Mouse (Mus musculus): Measurements from ENCODE around the gene Spcs2. TPM values are rescaled to one million over a fixed set of nuclear protein-coding genes. Genes with fewer than 3 reads are reported as not detected.

Gene Spcs2
- polyA plus RNA-seq, 1 experiment from 2014 or later = 318 TPM

DNA sequence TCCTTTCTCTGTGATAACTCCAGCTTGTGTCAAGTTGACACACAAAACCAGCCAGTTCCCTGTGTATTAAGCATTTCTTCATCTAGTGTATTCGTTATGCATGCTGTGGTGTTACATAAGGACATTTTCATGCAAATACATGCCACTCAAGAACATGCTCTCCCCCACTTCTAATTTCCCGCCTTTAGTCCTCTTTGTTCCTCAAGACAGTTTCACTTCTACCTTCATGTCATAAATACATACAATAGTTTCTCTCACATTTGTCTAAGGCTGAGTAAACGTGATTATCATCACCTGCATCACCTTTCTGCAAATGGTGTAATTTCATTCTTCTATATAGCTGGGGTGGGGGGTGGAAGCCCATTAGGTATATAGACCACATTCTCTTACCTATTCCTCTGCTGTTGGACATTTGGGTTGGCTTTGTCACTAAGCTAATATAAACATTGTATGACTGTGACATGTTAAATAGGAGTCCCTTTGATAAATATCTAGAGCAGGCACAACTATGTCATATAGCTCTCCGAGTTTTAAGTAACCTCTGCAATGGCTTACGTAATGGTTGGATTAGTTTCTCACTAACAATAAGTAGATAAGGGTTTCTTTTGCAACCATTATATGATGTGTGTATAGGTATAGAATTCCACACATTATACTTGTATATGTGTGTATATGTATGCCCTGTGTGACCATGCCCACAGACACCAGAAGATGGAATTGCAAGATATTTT is 30.0 kb downstream of the Spcs2 start:
- H3K4me2 ChIP-seq (replicated peaks; ENCODE audit: low read depth, low read length) = no peak overlapping the region
- WGBS = 70% methylated on average over 5 of the region's 5 CpGs
- no peaks in the 10 kb centered on the region for H3K9me3 ChIP-seq (ENCODE audit: low read length)
- H3K4me3 ChIP-seq (ENCODE audit: low read depth, low read length) = no peak overlapping the region
- no peak for TF ChIP-seq EP300 (IDR thresholded peaks at IDR 0.05)
- no peak for TF ChIP-seq CTCF (IDR thresholded peaks at IDR 0.05)
- no peak for ATAC-seq
- DNase-seq (ENCODE audit: low spot score) = no peak
- no peaks in the 10 kb centered on the region for H3K27me3 ChIP-seq (replicated peaks; ENCODE audit: insufficient read depth, low read length)
- no peak overlapping the region for H3K9ac ChIP-seq (replicated peaks; ENCODE audit: low read depth)
- H3K4me1 ChIP-seq (ENCODE audit: insufficient read depth, low read depth, low read length) = no peaks in the 10 kb centered on the region; the same call in 1 of the 2 replicates
- H3K27ac ChIP-seq (ENCODE audit: low read length) = no peak overlapping the region
- H3K36me3 ChIP-seq (ENCODE audit: insufficient read depth, low read length) = no peaks in the 10 kb centered on the region

DNA sequence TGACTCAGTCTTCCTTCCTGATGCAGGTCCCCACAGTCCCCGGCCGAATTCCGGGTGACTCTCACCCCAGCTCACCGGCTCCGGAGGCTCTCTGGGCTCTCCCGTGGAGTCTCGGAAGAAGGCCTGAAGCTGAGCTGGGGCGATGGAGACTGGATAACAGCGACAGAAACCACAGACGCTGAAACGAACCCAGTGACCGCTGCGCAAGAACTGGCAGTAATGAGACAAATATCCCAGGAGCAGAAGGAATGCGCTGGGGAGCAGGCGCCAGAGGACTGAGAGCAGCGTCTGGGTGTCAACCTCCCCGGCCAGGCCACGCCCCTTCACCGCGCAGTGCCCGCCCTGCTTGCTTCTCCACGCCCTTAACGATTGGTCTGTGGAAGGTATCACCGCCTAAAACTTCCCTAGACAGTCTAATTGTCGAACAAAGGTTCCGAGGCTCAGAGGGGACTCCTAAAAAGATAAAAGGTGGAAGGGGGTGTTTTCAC is 35.1 kb downstream of the Spcs2 start, which contains the start of gene Neu3:
Gene Neu3, minus strand, starts transcription at position 335 of the 488 bp plus-strand sequence.
- peak; percentile 100 for ATAC-seq
- DNase-seq (ENCODE audit: low spot score) = peak; percentile 98
- Histone ChIP-seq H3K4me1 (ENCODE audit: insufficient read depth, low read depth, low read length) (peaks cover 2% of the 10 kb centered on the region; the same call in 1 of the 2 replicates), H3K4me3 (ENCODE audit: low read depth, low read length) (peak within 1 kb of the TSS; percentile 47), H3K9me3 (ENCODE audit: low read length) (no peaks in the 10 kb centered on the region), H3K9ac (replicated peaks; ENCODE audit: low read depth) (peak within 1 kb of the TSS; percentile 40), H3K27ac (ENCODE audit: low read length) (peak within 1 kb of the TSS; percentile 88), H3K27me3 (replicated peaks; ENCODE audit: insufficient read depth, low read length) (no peaks in the 10 kb centered on the region), H3K4me2 (replicated peaks; ENCODE audit: low read depth, low read length) (peak within 1 kb of the TSS; percentile 59), H3K36me3 (ENCODE audit: insufficient read depth, low read length) (no peaks in the 10 kb centered on the region)
- no peak for TF ChIP-seq EP300 (IDR thresholded peaks at IDR 0.05)
- peak; percentile 58 for TF ChIP-seq CTCF (IDR thresholded peaks at IDR 0.05)
- WGBS = 1% methylated on average over 26 of the region's 26 CpGs

DNA sequence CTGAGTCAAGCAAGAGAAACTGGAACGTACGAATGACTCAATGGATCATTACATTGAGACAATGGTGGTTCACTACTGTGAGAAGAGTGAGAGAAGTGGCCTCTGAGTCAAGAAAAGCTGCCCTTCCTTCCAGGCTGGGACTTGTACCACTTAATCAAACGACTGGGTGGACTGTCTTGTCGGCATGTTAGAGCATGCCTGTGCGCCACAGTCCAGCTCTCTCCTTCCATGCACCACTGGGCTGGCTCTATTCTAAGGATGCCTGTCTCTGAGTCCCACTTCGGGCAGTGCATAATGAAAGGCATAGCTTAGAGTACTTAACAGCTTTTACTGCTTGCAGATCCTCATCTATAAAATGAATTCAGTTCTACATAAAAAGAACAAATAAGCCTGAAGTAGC is 37.2 kb downstream of the Spcs2 start:
- DNase-seq (ENCODE audit: low spot score) = no peak
- H3K9me3 ChIP-seq (ENCODE audit: low read length) = no peaks in the 10 kb centered on the region
- H3K36me3 ChIP-seq (ENCODE audit: insufficient read depth, low read length) = no peaks in the 10 kb centered on the region
- H3K27me3 ChIP-seq (replicated peaks; ENCODE audit: insufficient read depth, low read length) = no peaks in the 10 kb centered on the region
- peak overlapping the region; percentile 30; the same call in 1 of the 2 replicates for H3K4me2 ChIP-seq (replicated peaks; ENCODE audit: low read depth, low read length)
- H3K9ac ChIP-seq (replicated peaks; ENCODE audit: low read depth) = no peak overlapping the region
- WGBS = 52% methylated on average over 6 of the region's 6 CpGs
- TF ChIP-seq EP300 (IDR thresholded peaks at IDR 0.05) = no peak
- TF ChIP-seq CTCF (IDR thresholded peaks at IDR 0.05) = no peak
- peaks cover 2% of the 10 kb centered on the region; the same call in 1 of the 2 replicates for H3K4me1 ChIP-seq (ENCODE audit: insufficient read depth, low read depth, low read length)
- ATAC-seq = no peak
- H3K27ac ChIP-seq (ENCODE audit: low read length) = no peak overlapping the region
- H3K4me3 ChIP-seq (ENCODE audit: low read depth, low read length) = 0 out of 2 replicates have a peak overlapping the region, but pooled peaks have one; percentile 12

DNA sequence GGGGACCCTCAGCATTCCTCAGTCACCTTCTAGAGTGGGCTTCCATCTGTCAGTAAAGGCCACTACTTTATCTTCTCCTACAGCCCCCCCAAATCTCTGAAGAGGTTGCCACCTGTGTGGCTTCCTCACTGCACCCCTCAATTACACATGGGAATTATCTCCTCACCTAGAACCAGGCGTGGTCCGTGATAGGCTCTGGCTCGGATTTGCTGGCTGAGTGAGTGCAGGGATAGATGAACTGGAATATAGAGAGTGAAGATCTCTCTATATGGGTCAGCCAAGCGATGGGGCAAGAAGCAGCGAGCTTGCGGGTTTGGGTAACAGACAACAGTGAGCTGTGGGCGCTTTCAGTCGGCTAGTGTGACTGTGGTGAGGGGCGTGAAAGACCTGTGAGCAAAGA is 37.8 kb downstream of the Spcs2 start:
- ATAC-seq (no peak), DNase-seq (ENCODE audit: low spot score) (no peak)
- peaks cover 2% of the 10 kb centered on the region; the same call in 1 of the 2 replicates for H3K4me1 ChIP-seq (ENCODE audit: insufficient read depth, low read depth, low read length)
- 83% methylated on average over 9 of the region's 9 CpGs for WGBS
- H3K36me3 ChIP-seq (ENCODE audit: insufficient read depth, low read length) = no peaks in the 10 kb centered on the region
- no peak for TF ChIP-seq EP300 (IDR thresholded peaks at IDR 0.05)
- no peak for TF ChIP-seq CTCF (IDR thresholded peaks at IDR 0.05)
- no peak overlapping the region for H3K4me3 ChIP-seq (ENCODE audit: low read depth, low read length)
- no peak overlapping the region for H3K9ac ChIP-seq (replicated peaks; ENCODE audit: low read depth)
- no peaks in the 10 kb centered on the region for H3K9me3 ChIP-seq (ENCODE audit: low read length)
- peak overlapping the region; percentile 30 for H3K4me2 ChIP-seq (replicated peaks; ENCODE audit: low read depth, low read length)
- no peaks in the 10 kb centered on the region for H3K27me3 ChIP-seq (replicated peaks; ENCODE audit: insufficient read depth, low read length)
- peak overlapping the region; percentile 57; the same call in 1 of the 2 replicates for H3K27ac ChIP-seq (ENCODE audit: low read length)

DNA sequence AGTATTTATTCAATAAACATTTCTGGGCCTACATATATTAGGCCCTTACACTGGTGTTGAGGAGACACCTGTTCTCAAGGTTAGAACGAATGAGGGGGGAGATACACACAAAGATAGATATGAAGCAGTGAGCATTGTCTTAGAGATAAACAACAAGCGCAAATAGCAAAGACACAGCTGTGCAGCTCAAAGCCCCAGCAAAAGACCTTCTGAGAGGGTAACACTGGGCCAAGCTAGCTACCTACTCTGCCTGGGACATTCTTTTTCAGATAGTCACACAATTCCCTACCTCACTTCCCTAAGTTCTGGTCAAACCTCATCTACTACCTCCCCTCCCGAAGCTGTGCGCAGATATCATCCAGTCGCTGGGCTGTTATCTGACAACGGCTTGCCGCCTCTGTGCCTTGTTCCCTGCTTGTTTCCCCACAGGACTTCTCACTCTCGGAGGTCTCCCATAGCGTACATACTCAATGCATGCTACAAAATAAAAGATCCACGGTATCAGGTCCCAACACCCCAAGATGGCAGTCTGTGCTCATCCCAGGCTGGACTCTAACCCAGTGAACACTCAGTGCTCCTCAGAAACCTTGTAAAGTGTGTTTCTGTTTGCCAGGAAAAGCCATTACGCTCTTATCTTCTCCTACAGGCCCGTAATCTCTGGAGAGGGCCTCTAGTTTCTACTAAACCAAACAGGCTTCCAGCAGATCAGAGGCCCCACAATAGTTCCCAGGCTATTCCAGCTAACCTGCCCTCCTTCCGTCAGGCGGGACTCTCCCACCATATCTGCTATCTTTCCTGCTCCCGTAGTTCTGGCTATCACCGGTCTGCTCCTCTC is 38.4 kb downstream of the Spcs2 start:
- Histone ChIP-seq H3K9ac (replicated peaks; ENCODE audit: low read depth) (no peak overlapping the region), H3K27ac (ENCODE audit: low read length) (peak overlapping the region; percentile 57; the same call in 1 of the 2 replicates), H3K4me1 (ENCODE audit: insufficient read depth, low read depth, low read length) (peaks cover 2% of the 10 kb centered on the region; the same call in 1 of the 2 replicates), H3K4me3 (ENCODE audit: low read depth, low read length) (no peak overlapping the region), H3K4me2 (replicated peaks; ENCODE audit: low read depth, low read length) (peak overlapping the region; percentile 30), H3K9me3 (ENCODE audit: low read length) (no peaks in the 10 kb centered on the region), H3K27me3 (replicated peaks; ENCODE audit: insufficient read depth, low read length) (no peaks in the 10 kb centered on the region), H3K36me3 (ENCODE audit: insufficient read depth, low read length) (no peaks in the 10 kb centered on the region)
- WGBS = 54% methylated on average over 16 of the region's 16 CpGs
- TF ChIP-seq EP300 (IDR thresholded peaks at IDR 0.05) = no peak
- no peak for TF ChIP-seq CTCF (IDR thresholded peaks at IDR 0.05)
- ATAC-seq = no peak
- peak; percentile 31 for DNase-seq (ENCODE audit: low spot score)
